Mouse (Mus musculus) cerebellum, adult 9-10 months (tissue): ENCODE results near the gene Scn2b.

Source experiments
- DNase-seq: peaks from one replicate; pipeline ENCODE4 v3.0.0; 2022

Scn2b gene

GRCm38 (mm10) chr9:45119954-45120530 lies 2.5 kb downstream of the Scn2b start:
- no peak for DNase-seq

GRCm38 (mm10) chr9:45120567-45120966 lies 3.0 kb downstream of the Scn2b start:
- DNase-seq = peak; percentile 71

- DNase-seq = peak; percentile 71
Observed at GRCm38 (mm10) chr9:45121001-45121400, 3.4 kb downstream of the Scn2b start.

- peak; percentile 91 for DNase-seq
Observed at GRCm38 (mm10) chr9:45121769-45122168, 4.2 kb downstream of the Scn2b start.

GRCm38 (mm10) chr9:45122209-45122761 lies 4.7 kb downstream of the Scn2b start:
- peak; percentile 81 for DNase-seq

GRCm38 (mm10) chr9:45125211-45125610 lies 7.6 kb downstream of the Scn2b start:
- no peak for DNase-seq

- no peak for DNase-seq
Observed at GRCm38 (mm10) chr9:45126941-45127340, 9.4 kb downstream of the Scn2b start.

GRCm38 (mm10) chr9:45130119-45130518 lies 12.5 kb downstream of the Scn2b start:
- no peak for DNase-seq

GRCm38 (mm10) chr9:45133484-45134310 lies 16.1 kb downstream of the Scn2b start:
- DNase-seq = peak; percentile 85

- no peak for DNase-seq
Observed at GRCm38 (mm10) chr9:45136442-45137169, 19.0 kb downstream of the Scn2b start.

GRCm38 (mm10) chr9:45138191-45139032 lies 20.8 kb downstream of the Scn2b start, which contains the start of gene Scn4b:
Scn4b (plus strand) TSS chr9:45138395.
- no peak for DNase-seq

- DNase-seq = no peak
Observed at GRCm38 (mm10) chr9:45139082-45139481, 21.5 kb downstream of the Scn2b start.

GRCm38 (mm10) chr9:45140945-45141344 lies 23.4 kb downstream of the Scn2b start:
- DNase-seq = no peak

GRCm38 (mm10) chr9:45142686-45143085 lies 25.1 kb downstream of the Scn2b start:
- DNase-seq = no peak

- peak; percentile 35 for DNase-seq
Observed at GRCm38 (mm10) chr9:45145533-45146266, 28.1 kb downstream of the Scn2b start.

- peak; percentile 85 for DNase-seq
Observed at GRCm38 (mm10) chr9:45146267-45146597, 28.6 kb downstream of the Scn2b start.

GRCm38 (mm10) chr9:45150933-45151332 lies 33.4 kb downstream of the Scn2b start:
- no peak for DNase-seq

GRCm38 (mm10) chr9:45153361-45153760 lies 35.8 kb downstream of the Scn2b start:
- no peak for DNase-seq

- no peak for DNase-seq
Observed at GRCm38 (mm10) chr9:45167903-45168302, 50.3 kb downstream of the Scn2b start.

- DNase-seq = no peak
Observed at GRCm38 (mm10) chr9:45170150-45170549, 52.6 kb downstream of the Scn2b start.

GRCm38 (mm10) chr9:45171073-45171610 lies 53.6 kb downstream of the Scn2b start:
- DNase-seq = no peak
